In the genomic region with DNA sequence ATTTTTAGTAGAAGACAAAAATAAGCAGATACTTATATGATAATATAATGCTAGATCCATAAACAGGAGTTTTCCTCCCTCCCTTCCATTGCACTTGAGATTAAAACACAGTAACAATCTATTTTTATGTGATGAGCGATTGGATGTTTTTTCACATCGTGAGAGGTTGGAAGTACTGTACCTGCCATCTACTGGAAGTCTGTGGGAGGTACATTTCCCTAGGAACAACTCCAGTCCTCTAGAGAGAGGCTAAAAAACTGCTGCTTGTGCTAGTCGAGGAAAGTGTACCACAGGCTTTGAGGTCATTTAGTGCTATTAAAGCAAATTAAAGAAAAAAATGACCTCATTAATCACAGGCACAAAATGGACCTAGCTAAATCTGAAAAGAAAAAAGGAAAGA, we compare ENCODE assay signal across 9 mouse cellular contexts. TPM values are rescaled to one million over a fixed set of nuclear protein-coding genes. Genes with fewer than 3 reads are reported as not detected.
DNase-seq lines count a peak whose midpoint lies in the region; ATAC-seq lines count a peak whose summit lies in the region.
"Had no signal": no experiment of that assay in that cellular context is flagged by ENCODE, and none has a peak within 500 bp of the region (broad histone marks: within the 10 kb centered on the region; RNA-seq: fewer than 3 reads in every experiment).

No protein-coding gene starts in this region.

- intact Hi-C loops in gastrocnemius, postnatal 36 days (cut with DNase I), result loop anchor here (10.0 kb wide), 1 partner anchor 383 kb away; no protein-coding TSS in a partner anchor

- no peaks in the 10 kb centered on the region for H3K36me3 ChIP-seq in neural tube, embryonic 13.5 days
- no peaks in the 10 kb centered on the region for H3K36me3 ChIP-seq in kidney, embryonic 14.5 days (ENCODE audit: control insufficient read depth, insufficient read depth, low read length)
- no peaks in the 10 kb centered on the region for H3K36me3 ChIP-seq in midbrain, embryonic 14.5 days (ENCODE audit: control insufficient read depth, insufficient read depth, low read length)
- H3K36me3 ChIP-seq: embryonic facial prominence, embryonic 13.5 days had no signal

- no peaks in the 10 kb centered on the region for H3K9me3 ChIP-seq in neural tube, embryonic 13.5 days
- no peaks in the 10 kb centered on the region for H3K9me3 ChIP-seq in kidney, embryonic 14.5 days (ENCODE audit: control insufficient read depth, low read length)
- H3K9me3 ChIP-seq in midbrain, embryonic 14.5 days (ENCODE audit: control insufficient read depth, low read length), result no peaks in the 10 kb centered on the region
- H3K9me3 ChIP-seq: embryonic facial prominence, embryonic 13.5 days had no signal

- H3K4me1 ChIP-seq in neural tube, embryonic 13.5 days (replicated peaks), result no peaks in the 10 kb centered on the region
- H3K4me1 ChIP-seq in kidney, embryonic 14.5 days (ENCODE audit: control insufficient read depth, insufficient read depth, low read length), result no peaks in the 10 kb centered on the region
- H3K4me1 ChIP-seq in midbrain, embryonic 14.5 days (ENCODE audit: control insufficient read depth, insufficient read depth, low read length), result no peaks in the 10 kb centered on the region

- no peak overlapping the region for H3K4me2 ChIP-seq in neural tube, embryonic 13.5 days
- H3K4me2 ChIP-seq in kidney, embryonic 14.5 days (replicated peaks; ENCODE audit: low read depth, low read length), result no peak overlapping the region
- H3K4me2 ChIP-seq in midbrain, embryonic 14.5 days (ENCODE audit: low read length), result no peak overlapping the region
- H3K4me2 ChIP-seq: embryonic facial prominence, embryonic 13.5 days had no signal

- H3K9ac ChIP-seq in neural tube, embryonic 13.5 days, result no peak overlapping the region
- H3K9ac ChIP-seq in kidney, embryonic 14.5 days (ENCODE audit: low read depth, low read length), result no peak overlapping the region
- no peak overlapping the region for H3K9ac ChIP-seq in midbrain, embryonic 14.5 days (replicated peaks; ENCODE audit: low read length)
- H3K9ac ChIP-seq: embryonic facial prominence, embryonic 13.5 days had no signal

- DNase-seq in cerebellum, postnatal 14 days, result peak; percentile 25 to 41
- DNase-seq in cerebellum, postnatal 4 days (ENCODE audit: low spot score in 2 of 2), result no peak
- DNase-seq in neural tube, embryonic 10.5 days (ENCODE audit: extremely low spot score, low spot score), result no peak
- peak; percentile 67 for DNase-seq in midbrain, embryonic 14.5 days
- DNase-seq in ovary, postnatal 14 days (ENCODE audit: low spot score), result no peak
- DNase-seq in gastrocnemius, postnatal 36 days, result no peak

- H3K27ac ChIP-seq in neural tube, embryonic 13.5 days (replicated peaks), result no peak overlapping the region
- H3K27ac ChIP-seq in kidney, embryonic 14.5 days (ENCODE audit: low read depth, low read length), result no peak overlapping the region
- no peak overlapping the region for H3K27ac ChIP-seq in midbrain, embryonic 14.5 days (replicated peaks; ENCODE audit: low read depth, low read length)
- H3K27ac ChIP-seq: embryonic facial prominence, embryonic 13.5 days had no signal

- 15% methylated on average over 3 of the region's 3 CpGs for WGBS in neural tube, embryonic 13.5 days
- WGBS in kidney, embryonic 14.5 days, result 6% methylated on average over 3 of the region's 3 CpGs
- WGBS in midbrain, embryonic 14.5 days, result 25% methylated on average over 3 of the region's 3 CpGs

- H3K4me3 ChIP-seq in neural tube, embryonic 13.5 days, result no peak overlapping the region
- no peak overlapping the region for H3K4me3 ChIP-seq in kidney, embryonic 14.5 days (ENCODE audit: low read length)
- H3K4me3 ChIP-seq in midbrain, embryonic 14.5 days (replicated peaks; ENCODE audit: low read depth, low read length), result no peak overlapping the region
- H3K4me3 ChIP-seq: embryonic facial prominence, embryonic 13.5 days had no signal

- H3K27me3 ChIP-seq in neural tube, embryonic 13.5 days, result no peaks in the 10 kb centered on the region
- H3K27me3 ChIP-seq in kidney, embryonic 14.5 days (ENCODE audit: control insufficient read depth, insufficient read depth, low read length), result no peaks in the 10 kb centered on the region
- no peaks in the 10 kb centered on the region for H3K27me3 ChIP-seq in midbrain, embryonic 14.5 days (ENCODE audit: control insufficient read depth, insufficient read depth, low read length)
- H3K27me3 ChIP-seq: embryonic facial prominence, embryonic 13.5 days had no signal

- ATAC-seq in neural tube, embryonic 13.5 days (ENCODE audit: low read depth), result peak; percentile 65
- ATAC-seq in kidney, embryonic 14.5 days (ENCODE audit: low FRiP score, low TSS enrichment), result peak; percentile 68; the same call in 1 of the 2 replicates
- peak; percentile 57; the same call in 1 of the 2 replicates for ATAC-seq in midbrain, embryonic 14.5 days (ENCODE audit: low FRiP score, low TSS enrichment)

RNA-seq across cellular contexts. Expression of a gene that starts 48.6 kb away (rescaled TPM):
- 2.2 and 3.1 TPM in 2 replicates for polyA plus RNA-seq in neural tube, embryonic 13.5 days (2015; fragmentation: Nextera tagmentation; extraction: Ambion mirVana)
- polyA plus RNA-seq in kidney, embryonic 14.5 days (2014; fragmentation: Nextera tagmentation; extraction: Ambion mirVana), result 3.7 and 6.0 TPM in 2 replicates
- polyA plus RNA-seq in midbrain, embryonic 14.5 days (2014; fragmentation: Nextera tagmentation; extraction: Ambion mirVana), result 1.8 and 2.8 TPM in 2 replicates
- total RNA-seq in gastrocnemius, postnatal 36 days (2021), result 1 to 10 TPM; 1.5 to 2.3 TPM

Comparison
In these comparisons a context has a peak if more than half of its experiments do, and no peak if none do; other contexts are left out.
1. DNase-seq: peak in cerebellum, postnatal 14 days (2 of 2) and midbrain, embryonic 14.5 days (single experiment); none in cerebellum, postnatal 4 days (0 of 2), neural tube, embryonic 10.5 days (single experiment), ovary, postnatal 14 days (single experiment) and gastrocnemius, postnatal 36 days (0 of 2).
2. Peak in every context shown above with its lines, with median percentiles within 50 percentile points of each other: ATAC-seq.